Mouse (Mus musculus): Measurements from ENCODE around the gene Kif3a. TPM values are rescaled to one million over a fixed set of nuclear protein-coding genes. Genes with fewer than 3 reads are reported as not detected.

Kif3a gene
- total and polyA plus RNA-seq, 3 experiments = 7.7 to 26.5 (median 18.3) TPM

- dilution Hi-C loops (cut with MboI; ENCODE audit: extremely low pct_ligation_motif_present, extremely low pct_unique_long_range_greater_than_20kb, low sequenced_read_pairs) (no loop called here), in situ Hi-C loops (cut with MboI; ENCODE audit: low pct_ligation_motif_present, low pct_unique_long_range_greater_than_20kb, low sequenced_read_pairs) (loop anchor here (5.0 to 10.0 kb wide), 3 partner anchors 35 to 473 kb away; no protein-coding TSS in a partner anchor)
- H3K9me3 ChIP-seq (replicated peaks; ENCODE audit: low read length) = peaks cover 11% of the 10 kb centered on the region
- no peaks in the 10 kb centered on the region for H3K36me3 ChIP-seq (replicated peaks in 1 of 2; ENCODE audit: control insufficient read depth in 1 of 2, insufficient read depth in 1 of 2, low read length in 1 of 2)
- no peak overlapping the region for H3K4me3 ChIP-seq (replicated peaks in 1 of 3; ENCODE audit: low read depth in 2 of 3, low read length in 2 of 3, poor library complexity in 1 of 3)
- no peak overlapping the region for H3K4me2 ChIP-seq (ENCODE audit: insufficient read depth, low read depth, poor library complexity, severe bottlenecking)
- no peak for DNase-seq (ENCODE audit: extremely low read depth)
- H3K79me2 ChIP-seq (replicated peaks; ENCODE audit: control insufficient read depth, extremely low read depth, insufficient read depth, poor library complexity, severe bottlenecking) = no peaks in the 10 kb centered on the region
- H3K4me1 ChIP-seq (ENCODE audit: control insufficient read depth in 1 of 2, insufficient read depth in 2 of 2) = peaks cover 0 to 7% of the 10 kb centered on the region in 2 experiments; a peak in 2 of 4 replicates
- H3K27ac ChIP-seq (ENCODE audit: insufficient read depth, low read depth) = no peak overlapping the region
- no peak overlapping the region for H3K9ac ChIP-seq (ENCODE audit: insufficient read depth, low read depth)
- no peaks in the 10 kb centered on the region for H3K27me3 ChIP-seq (replicated peaks)
- TF ChIP-seq USF2 (conservative IDR thresholded peaks at IDR 0.05; ENCODE audit: low read depth, low read length) (no peak), CHD1 (IDR thresholded peaks at IDR 0.05; ENCODE audit: low read depth, low read length) (no peak), IRF4 (IDR thresholded peaks at IDR 0.05; ENCODE audit: low read depth, low read length) (no peak), JUN (IDR thresholded peaks at IDR 0.05; ENCODE audit: insufficient read depth, low read depth, low read length) (no peak), JUND (conservative IDR thresholded peaks at IDR 0.05; ENCODE audit: low read depth, low read length) (no peak)
These were observed 5.2 kb upstream of the Kif3a start for GRCm38 (mm10) chr11:53561986-53562385.

GRCm38 (mm10) chr11:53566646-53567045 lies 533 bp upstream of the Kif3a start:
- no peaks in the 10 kb centered on the region for H3K27me3 ChIP-seq (replicated peaks)
- DNase-seq (ENCODE audit: extremely low read depth) = no peak
- peaks cover 11% of the 10 kb centered on the region for H3K9me3 ChIP-seq (replicated peaks; ENCODE audit: low read length)
- H3K4me3 ChIP-seq (replicated peaks in 1 of 3; ENCODE audit: low read depth in 2 of 3, low read length in 2 of 3, poor library complexity in 1 of 3) = peak overlapping the region in 1 of 3 experiments; percentile 74
- in situ Hi-C loops (cut with MboI; ENCODE audit: low pct_ligation_motif_present, low pct_unique_long_range_greater_than_20kb, low sequenced_read_pairs) = loop anchor here (10.0 kb wide), 1 partner anchor 468 kb away; no protein-coding TSS in a partner anchor
- H3K4me1 ChIP-seq (ENCODE audit: control insufficient read depth in 1 of 2, insufficient read depth in 2 of 2) = peaks cover 2 to 17% of the 10 kb centered on the region in 2 experiments; a peak in 2 of 4 replicates
- peaks cover 0 to 5% of the 10 kb centered on the region in 2 experiments for H3K36me3 ChIP-seq (replicated peaks in 1 of 2; ENCODE audit: control insufficient read depth in 1 of 2, insufficient read depth in 1 of 2, low read length in 1 of 2)
- no peak for TF ChIP-seq IRF4 (IDR thresholded peaks at IDR 0.05; ENCODE audit: low read depth, low read length)
- dilution Hi-C loops (cut with MboI; ENCODE audit: extremely low pct_ligation_motif_present, extremely low pct_unique_long_range_greater_than_20kb, low sequenced_read_pairs) = no loop called here
- peak overlapping the region; percentile 67 for H3K4me2 ChIP-seq (ENCODE audit: insufficient read depth, low read depth, poor library complexity, severe bottlenecking)
- H3K79me2 ChIP-seq (replicated peaks; ENCODE audit: control insufficient read depth, extremely low read depth, insufficient read depth, poor library complexity, severe bottlenecking) = no peaks in the 10 kb centered on the region
- H3K9ac ChIP-seq (ENCODE audit: insufficient read depth, low read depth) = 0 out of 2 replicates have a peak overlapping the region, but pooled peaks have one; percentile 14
- no peak overlapping the region for H3K27ac ChIP-seq (ENCODE audit: insufficient read depth, low read depth)

- no peak overlapping the region for H3K4me2 ChIP-seq (ENCODE audit: insufficient read depth, low read depth, poor library complexity, severe bottlenecking)
- no peak overlapping the region for H3K9ac ChIP-seq (ENCODE audit: insufficient read depth, low read depth)
- H3K4me3 ChIP-seq (replicated peaks in 1 of 3; ENCODE audit: low read depth in 2 of 3, low read length in 2 of 3, poor library complexity in 1 of 3) = no peak overlapping the region
- in situ Hi-C loops (cut with MboI; ENCODE audit: low pct_ligation_motif_present, low pct_unique_long_range_greater_than_20kb, low sequenced_read_pairs) (no loop called here), dilution Hi-C loops (cut with MboI; ENCODE audit: extremely low pct_ligation_motif_present, extremely low pct_unique_long_range_greater_than_20kb, low sequenced_read_pairs) (no loop called here)
- no peak for TF ChIP-seq EP300 (IDR thresholded peaks at IDR 0.05; ENCODE audit: low read length)
- no peak for TF ChIP-seq NRF1 (IDR thresholded peaks at IDR 0.05; ENCODE audit: low read depth, low read length)
- TF ChIP-seq POLR2AphosphoS2 (IDR thresholded peaks at IDR 0.05; ENCODE audit: low read depth, low read length) = no peak
- TF ChIP-seq MYC (IDR thresholded peaks at IDR 0.05; ENCODE audit: low read depth, low read length) = no peak
- no peak for TF ChIP-seq USF2 (conservative IDR thresholded peaks at IDR 0.05; ENCODE audit: low read depth, low read length)
- TF ChIP-seq CHD1 (IDR thresholded peaks at IDR 0.05; ENCODE audit: low read depth, low read length) = no peak
- TF ChIP-seq ZNF384 (IDR thresholded peaks at IDR 0.05; ENCODE audit: low read depth, low read length) = no peak
- no peak for TF ChIP-seq JUND (conservative IDR thresholded peaks at IDR 0.05; ENCODE audit: low read depth, low read length)
- TF ChIP-seq SMC3 (IDR thresholded peaks at IDR 0.05; ENCODE audit: low read depth, low read length) = peak; percentile 25; the same call in 1 of the 2 replicates
- no peak for TF ChIP-seq ZMIZ1 (IDR thresholded peaks at IDR 0.05; ENCODE audit: low read depth, low read length)
- TF ChIP-seq MAZ (IDR thresholded peaks at IDR 0.05; ENCODE audit: low read depth, low read length) = no peak
- TF ChIP-seq HCFC1 (IDR thresholded peaks at IDR 0.05; ENCODE audit: low read depth, low read length) = no peak
- peak; percentile 9 for TF ChIP-seq RAD21 (IDR thresholded peaks at IDR 0.05; ENCODE audit: low read depth, low read length)
- no peak for TF ChIP-seq NELFE (IDR thresholded peaks at IDR 0.05; ENCODE audit: low read depth, low read length)
- TF ChIP-seq CTCF (conservative IDR thresholded peaks at IDR 0.05 in 1 of 2, IDR thresholded peaks at IDR 0.05 in 1 of 2; ENCODE audit: low read depth in 2 of 2, low read length in 2 of 2) = peak in 1 of 2 experiments; percentile 29; a peak in 2 of 4 replicates
- TF ChIP-seq CHD2 (IDR thresholded peaks at IDR 0.05; ENCODE audit: low read length) = no peak
- peaks cover 19 to 55% of the 10 kb centered on the region in 2 experiments for H3K36me3 ChIP-seq (replicated peaks in 1 of 2; ENCODE audit: control insufficient read depth in 1 of 2, insufficient read depth in 1 of 2, low read length in 1 of 2)
- H3K27ac ChIP-seq (ENCODE audit: insufficient read depth, low read depth) = no peak overlapping the region
- no peaks in the 10 kb centered on the region for H3K79me2 ChIP-seq (replicated peaks; ENCODE audit: control insufficient read depth, extremely low read depth, insufficient read depth, poor library complexity, severe bottlenecking)
- H3K4me1 ChIP-seq (ENCODE audit: control insufficient read depth in 1 of 2, insufficient read depth in 2 of 2) = peaks cover 3 to 23% of the 10 kb centered on the region in 2 experiments
- H3K27me3 ChIP-seq (replicated peaks) = no peaks in the 10 kb centered on the region
- DNase-seq (ENCODE audit: extremely low read depth) = no peak
- peaks cover 3% of the 10 kb centered on the region for H3K9me3 ChIP-seq (replicated peaks; ENCODE audit: low read length)
These were observed 13.4 kb downstream of the Kif3a start for GRCm38 (mm10) chr11:53580562-53580961.
